Mouse (Mus musculus) cortical plate, adult 2 months (tissue): ENCODE data around the gene Sgms1. TPM values are rescaled to one million over a fixed set of nuclear protein-coding genes. Genes with fewer than 3 reads are reported as not detected.

Experiments used
- H3K27ac ChIP-seq: fragments of 200-500 bp; 2 replicates; pipeline ENCODE4 v1.5.1; 2012; ENCODE audit warnings: low read length, control low read depth, inconsistent platforms; ENCODE audit not compliant: insufficient read depth
- H3K4me1 ChIP-seq: fragments of 200-500 bp; 2 replicates; pipeline ENCODE4 v1.6.1; 2011; ENCODE audit warnings: low read length; ENCODE audit not compliant: control insufficient read depth, insufficient read depth
- H3K4me3 ChIP-seq: fragments of 200-500 bp; 2 replicates; pipeline ENCODE4 v1.5.1; 2011; ENCODE audit warnings: mild to moderate bottlenecking, low read length, control low read depth; ENCODE audit not compliant: insufficient read depth
- CTCF ChIP-seq: fragments of 200-500 bp; IDR thresholded peaks from 2 replicates; pipeline ENCODE4 v1.5.1; 2011; ENCODE audit warnings: mild to moderate bottlenecking, control low read depth, low read length; ENCODE audit not compliant: insufficient read depth; ENCODE audit errors: extremely low read depth
- POLR2A ChIP-seq: fragments of 200-500 bp; IDR thresholded peaks from 2 replicates; pipeline ENCODE4 v1.6.1; 2011; ENCODE audit warnings: mild to moderate bottlenecking, low read length, control low read depth; ENCODE audit not compliant: insufficient read depth; ENCODE audit errors: extremely low read depth
- polyA plus RNA-seq: library from polyadenylated mRNA; depleted of rRNA; stranded (reverse); fragments of >200 nt; gene quantifications from 2 replicates; pipeline ENCODE4 v1.2.3, GENCODE M21; 2012

Sgms1 gene
- polyA plus RNA-seq, 1 experiment = 34.3 TPM

DNA sequence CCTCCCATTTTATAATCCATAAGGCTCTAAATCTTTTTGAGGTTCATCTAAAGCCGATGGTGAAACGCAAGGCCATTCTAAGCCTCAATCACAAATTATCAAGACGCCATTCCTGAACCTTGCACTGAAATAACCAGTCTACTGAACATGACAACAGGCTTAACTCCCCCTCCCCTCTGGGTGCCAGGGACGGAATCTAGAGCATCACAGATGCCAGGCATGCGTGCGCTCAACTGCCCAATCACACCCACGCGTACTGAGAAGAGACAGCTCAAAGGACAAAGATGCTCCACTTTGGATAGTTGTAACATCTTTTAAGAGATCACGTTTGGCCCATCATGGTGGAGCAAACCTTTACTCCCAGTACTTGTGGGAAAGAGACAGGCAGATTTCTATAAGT lies 146.3 kb downstream of the Sgms1 start:
- Histone ChIP-seq H3K4me3 (no peak overlapping the region), H3K4me1 (no peaks in the 10 kb centered on the region), H3K27ac (no peak overlapping the region)
- no peak for TF ChIP-seq CTCF
- no peak for TF ChIP-seq POLR2A

DNA sequence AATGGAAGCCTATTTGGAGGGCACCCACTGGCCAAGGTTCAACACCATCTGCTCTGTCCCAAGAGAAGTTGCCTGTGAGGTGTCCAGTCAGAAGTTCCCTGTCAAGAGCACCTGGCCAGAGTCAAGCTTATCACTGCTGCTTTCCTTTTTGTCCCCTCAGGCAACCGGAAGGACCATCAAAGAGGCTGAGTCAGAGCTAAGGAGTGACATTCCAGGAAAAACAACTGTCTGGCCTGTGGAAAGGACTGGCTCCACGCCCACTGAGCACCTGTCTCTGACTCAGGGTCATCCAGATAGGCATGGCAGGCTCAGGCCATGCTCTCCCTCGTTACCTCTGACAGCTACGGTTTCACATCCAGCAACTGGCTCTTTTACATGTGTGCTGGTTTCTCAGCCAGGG lies 147.4 kb downstream of the Sgms1 start:
- Histone ChIP-seq H3K27ac (no peak overlapping the region), H3K4me3 (no peak overlapping the region), H3K4me1 (no peaks in the 10 kb centered on the region)
- TF ChIP-seq POLR2A = no peak

DNA sequence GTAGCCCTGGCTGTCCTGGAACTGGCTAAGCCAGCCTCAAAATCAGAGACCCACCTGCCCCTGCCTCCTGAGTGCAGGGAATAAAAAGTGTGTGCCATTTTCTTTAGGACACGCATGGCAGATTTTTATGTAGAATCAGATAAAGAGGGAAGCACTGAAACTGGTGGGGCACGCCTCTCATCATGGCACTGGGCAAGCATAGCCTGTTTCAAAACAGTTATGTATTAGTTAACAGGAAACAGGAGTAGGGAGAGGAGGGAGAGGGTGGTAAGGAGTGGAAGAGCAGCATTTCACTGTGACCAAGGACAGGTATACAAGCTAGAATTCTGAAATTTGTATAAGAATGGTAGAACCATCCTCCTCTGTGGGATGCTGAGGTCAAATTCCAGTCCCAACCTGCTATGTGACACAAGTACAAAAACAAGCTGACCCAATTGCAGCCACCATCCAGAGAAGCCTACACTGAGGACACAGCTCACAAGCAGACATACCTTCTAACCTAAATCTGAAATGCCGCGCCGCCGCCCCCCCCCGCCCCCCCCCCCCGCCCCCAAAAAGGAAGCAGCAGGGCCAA lies 149.0 kb downstream of the Sgms1 start:
- no peak overlapping the region for H3K4me3 ChIP-seq
- no peak overlapping the region for H3K27ac ChIP-seq
- TF ChIP-seq POLR2A (no peak), CTCF (no peak)

DNA sequence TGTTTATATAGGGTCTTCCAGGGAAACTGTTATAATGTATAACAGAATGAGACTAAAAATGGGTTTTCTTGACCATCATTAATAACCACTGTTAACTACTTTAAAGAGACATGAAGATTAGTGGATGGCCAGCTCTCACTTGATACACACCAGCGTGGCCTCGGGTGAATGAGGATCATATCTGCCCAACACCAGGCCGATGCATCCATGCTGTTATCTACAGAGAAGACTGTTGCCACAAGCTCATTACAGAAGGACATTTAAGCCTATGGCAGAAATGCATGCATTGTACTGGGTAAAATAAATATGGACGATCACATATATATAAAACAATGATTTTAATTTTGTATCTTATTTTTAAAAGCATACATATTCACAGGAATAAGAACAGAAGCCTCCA lies 149.6 kb downstream of the Sgms1 start:
- TF ChIP-seq POLR2A = no peak
- TF ChIP-seq CTCF = no peak
- Histone ChIP-seq H3K4me3 (no peak overlapping the region), H3K4me1 (no peaks in the 10 kb centered on the region)

More for the DNA sequence above, 149.0 kb downstream of the Sgms1 start:
- no peaks in the 10 kb centered on the region for H3K4me1 ChIP-seq

DNA sequence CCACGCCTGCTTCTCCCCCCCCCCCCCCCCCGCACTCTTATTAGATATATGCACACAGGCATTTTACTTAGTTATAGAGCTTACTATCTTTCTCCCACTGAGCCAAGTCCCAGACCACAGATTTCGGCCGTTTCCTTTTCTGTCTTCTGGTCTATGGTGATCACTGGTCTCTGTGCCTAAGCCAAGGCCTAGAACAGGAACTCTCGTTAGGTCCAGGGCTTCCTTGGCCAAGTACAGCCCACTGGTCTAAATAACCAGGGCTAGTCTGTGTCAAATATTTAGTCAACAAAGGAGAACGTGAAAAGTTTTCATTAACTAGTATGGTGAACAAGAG lies 150.1 kb downstream of the Sgms1 start:
- TF ChIP-seq POLR2A (no peak), CTCF (no peak)
- H3K4me1 ChIP-seq = no peaks in the 10 kb centered on the region
- H3K4me3 ChIP-seq = no peak overlapping the region
- H3K27ac ChIP-seq = no peak overlapping the region

More for the DNA sequence above, 149.6 kb downstream of the Sgms1 start:
- H3K27ac ChIP-seq = no peak overlapping the region

DNA sequence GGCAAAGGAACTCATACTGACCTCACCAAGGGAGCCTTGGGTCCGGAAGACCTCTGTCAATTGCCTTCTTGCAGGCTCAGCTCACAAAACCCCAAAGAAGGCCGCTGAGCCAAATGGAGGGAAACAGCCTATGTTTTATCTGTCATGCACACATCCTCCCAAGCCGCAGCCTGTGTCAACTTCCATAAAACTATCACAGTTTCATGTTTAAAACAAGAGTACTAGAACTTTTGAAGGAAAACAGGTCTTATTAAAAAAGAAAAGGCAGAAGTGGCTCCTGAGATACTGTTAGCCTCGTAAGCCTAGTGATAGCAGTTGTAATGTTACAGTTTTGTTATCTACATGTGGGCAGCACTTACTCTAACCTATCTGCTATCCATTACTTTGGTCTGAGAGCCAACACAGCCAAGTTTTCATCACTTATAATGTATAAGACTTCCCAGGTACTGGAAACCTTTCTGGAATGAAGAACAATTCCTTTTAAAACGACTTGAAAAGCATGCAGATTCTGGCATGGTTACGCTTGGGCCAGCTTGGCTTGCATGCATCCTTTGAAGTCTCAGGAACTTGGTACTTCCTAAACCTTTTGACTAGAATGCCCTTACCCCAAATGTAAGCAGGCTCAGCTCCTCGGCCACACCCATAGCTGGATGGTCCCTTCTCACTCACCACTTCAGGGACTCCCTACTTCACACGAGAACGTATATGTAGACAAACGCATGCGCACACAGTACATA lies 150.6 kb downstream of the Sgms1 start:
- H3K27ac ChIP-seq = no peak overlapping the region
- TF ChIP-seq CTCF (no peak), POLR2A (no peak)
- no peak overlapping the region for H3K4me3 ChIP-seq
- H3K4me1 ChIP-seq = no peaks in the 10 kb centered on the region

DNA sequence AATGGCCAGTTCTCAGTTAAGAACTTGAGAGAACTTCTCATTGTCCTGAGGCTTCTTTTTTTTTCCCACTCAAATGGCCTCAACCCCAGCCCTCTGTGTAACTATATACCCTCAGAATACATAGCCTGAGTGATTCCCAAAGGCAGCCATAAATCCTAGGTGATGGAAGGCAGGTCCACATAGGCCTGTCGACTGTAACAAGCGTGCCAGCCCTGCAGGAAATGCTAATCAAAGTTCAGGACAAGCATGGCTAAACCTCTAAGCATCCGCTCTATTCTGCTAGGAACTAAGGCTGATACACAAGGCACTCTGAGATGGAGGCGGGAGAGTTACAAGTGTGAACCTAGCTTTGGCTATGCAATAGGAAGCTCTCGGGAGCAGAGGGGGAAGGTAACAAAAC lies 151.8 kb downstream of the Sgms1 start:
- no peaks in the 10 kb centered on the region for H3K4me1 ChIP-seq
- H3K27ac ChIP-seq = no peak overlapping the region
- no peak overlapping the region for H3K4me3 ChIP-seq
- TF ChIP-seq POLR2A (no peak), CTCF (no peak)

GRCm38 (mm10) chr19:32237173-32237583 lies 152.3 kb downstream of the Sgms1 start:
- H3K27ac ChIP-seq = no peak overlapping the region
- TF ChIP-seq CTCF = no peak
- TF ChIP-seq POLR2A = no peak
- no peak overlapping the region for H3K4me3 ChIP-seq
- peaks cover 2% of the 10 kb centered on the region; the same call in 1 of the 2 replicates for H3K4me1 ChIP-seq

- no peak overlapping the region for H3K4me3 ChIP-seq
- no peak for TF ChIP-seq POLR2A
- no peak overlapping the region for H3K27ac ChIP-seq
- H3K4me1 ChIP-seq = peaks cover 2% of the 10 kb centered on the region; the same call in 1 of the 2 replicates
These were observed 154.6 kb downstream of the Sgms1 start for GRCm38 (mm10) chr19:32234717-32235434.

- H3K4me3 ChIP-seq = no peak overlapping the region
- H3K27ac ChIP-seq = no peak overlapping the region
- TF ChIP-seq CTCF = no peak
- no peak for TF ChIP-seq POLR2A
These were observed 158.2 kb downstream of the Sgms1 start for GRCm38 (mm10) chr19:32231292-32231691.

More at GRCm38 (mm10) chr19:32231292-32231691, 158.2 kb downstream of the Sgms1 start:
- H3K4me1 ChIP-seq = peaks cover 2% of the 10 kb centered on the region; the same call in 1 of the 2 replicates
